Mouse (Mus musculus): Measurements from ENCODE around the gene Ndufa4l2. TPM values are rescaled to one million over a fixed set of nuclear protein-coding genes. Genes with fewer than 3 reads are reported as not detected.

Gene Ndufa4l2
- polyA plus RNA-seq, 1 experiment = 10.4 TPM

GRCm38 (mm10) chr10:127543916-127544315 is 29.1 kb downstream of the Ndufa4l2 start:
- no peak for DNase-seq
- H3K4me1 ChIP-seq (ENCODE audit: control insufficient read depth, insufficient read depth, low read length) = peaks cover 15% of the 10 kb centered on the region
- H3K27me3 ChIP-seq (ENCODE audit: control insufficient read depth, insufficient read depth, low read length) = no peaks in the 10 kb centered on the region
- no peak overlapping the region for H3K4me3 ChIP-seq (replicated peaks; ENCODE audit: insufficient read depth, low read depth, low read length)
- TF ChIP-seq POLR2A (IDR thresholded peaks at IDR 0.05; ENCODE audit: borderline replicate concordance, insufficient read depth, low read length) (no peak), CTCF (IDR thresholded peaks at IDR 0.05; ENCODE audit: borderline replicate concordance, insufficient read depth, low read depth, low read length) (no peak)
- no peak overlapping the region for H3K27ac ChIP-seq (ENCODE audit: insufficient read depth, low read length)
- 71% methylated on average over 3 of the region's 3 CpGs for WGBS

- WGBS = 90% methylated on average over 20 of the region's 20 CpGs
- Histone ChIP-seq H3K27ac (ENCODE audit: insufficient read depth, low read length) (no peak overlapping the region), H3K4me1 (ENCODE audit: control insufficient read depth, insufficient read depth, low read length) (peaks cover 15% of the 10 kb centered on the region), H3K4me3 (replicated peaks; ENCODE audit: insufficient read depth, low read depth, low read length) (no peak overlapping the region), H3K27me3 (ENCODE audit: control insufficient read depth, insufficient read depth, low read length) (no peaks in the 10 kb centered on the region)
- no peak for TF ChIP-seq POLR2A (IDR thresholded peaks at IDR 0.05; ENCODE audit: borderline replicate concordance, insufficient read depth, low read length)
- TF ChIP-seq CTCF (IDR thresholded peaks at IDR 0.05; ENCODE audit: borderline replicate concordance, insufficient read depth, low read depth, low read length) = no peak
- no peak for DNase-seq
Measured at GRCm38 (mm10) chr10:127544375-127544774, 29.6 kb downstream of the Ndufa4l2 start.

GRCm38 (mm10) chr10:127546505-127546904 is 31.7 kb downstream of the Ndufa4l2 start:
- Histone ChIP-seq H3K4me1 (ENCODE audit: control insufficient read depth, insufficient read depth, low read length) (peaks cover 15% of the 10 kb centered on the region), H3K27ac (ENCODE audit: insufficient read depth, low read length) (no peak overlapping the region), H3K27me3 (ENCODE audit: control insufficient read depth, insufficient read depth, low read length) (no peaks in the 10 kb centered on the region), H3K4me3 (replicated peaks; ENCODE audit: insufficient read depth, low read depth, low read length) (no peak overlapping the region)
- TF ChIP-seq POLR2A (IDR thresholded peaks at IDR 0.05; ENCODE audit: borderline replicate concordance, insufficient read depth, low read length) (no peak), CTCF (IDR thresholded peaks at IDR 0.05; ENCODE audit: borderline replicate concordance, insufficient read depth, low read depth, low read length) (peak; percentile 35; the same call in 1 of the 2 replicates)
- no peak for DNase-seq
- whole genome bisulfite sequencing = 85% methylated on average over 7 of the region's 7 CpGs

GRCm38 (mm10) chr10:127548236-127548635 is 33.5 kb downstream of the Ndufa4l2 start:
- 68% methylated on average over 15 of the region's 15 CpGs for WGBS
- DNase-seq = no peak
- H3K27me3 ChIP-seq (ENCODE audit: control insufficient read depth, insufficient read depth, low read length) = no peaks in the 10 kb centered on the region

GRCm38 (mm10) chr10:127549892-127550291 is 35.1 kb downstream of the Ndufa4l2 start:
- no peak overlapping the region for H3K4me3 ChIP-seq (replicated peaks; ENCODE audit: insufficient read depth, low read depth, low read length)
- no peak overlapping the region for H3K27ac ChIP-seq (ENCODE audit: insufficient read depth, low read length)
- DNase-seq = no peak
- H3K27me3 ChIP-seq (ENCODE audit: control insufficient read depth, insufficient read depth, low read length) = no peaks in the 10 kb centered on the region
- H3K4me1 ChIP-seq (ENCODE audit: control insufficient read depth, insufficient read depth, low read length) = no peaks in the 10 kb centered on the region; the same call in 1 of the 2 replicates
- 77% methylated on average over 17 of the region's 17 CpGs for WGBS
- TF ChIP-seq CTCF (IDR thresholded peaks at IDR 0.05; ENCODE audit: borderline replicate concordance, insufficient read depth, low read depth, low read length) (no peak), POLR2A (IDR thresholded peaks at IDR 0.05; ENCODE audit: borderline replicate concordance, insufficient read depth, low read length) (no peak)

More at GRCm38 (mm10) chr10:127548236-127548635, 33.5 kb downstream of the Ndufa4l2 start:
- H3K4me3 ChIP-seq (replicated peaks; ENCODE audit: insufficient read depth, low read depth, low read length) = no peak overlapping the region
- no peak for TF ChIP-seq POLR2A (IDR thresholded peaks at IDR 0.05; ENCODE audit: borderline replicate concordance, insufficient read depth, low read length)
- no peak for TF ChIP-seq CTCF (IDR thresholded peaks at IDR 0.05; ENCODE audit: borderline replicate concordance, insufficient read depth, low read depth, low read length)
- peaks cover 1% of the 10 kb centered on the region for H3K4me1 ChIP-seq (ENCODE audit: control insufficient read depth, insufficient read depth, low read length)
- no peak overlapping the region for H3K27ac ChIP-seq (ENCODE audit: insufficient read depth, low read length)

GRCm38 (mm10) chr10:127555703-127556102 is 40.9 kb downstream of the Ndufa4l2 start:
- TF ChIP-seq POLR2A (IDR thresholded peaks at IDR 0.05; ENCODE audit: borderline replicate concordance, insufficient read depth, low read length) (no peak), CTCF (IDR thresholded peaks at IDR 0.05; ENCODE audit: borderline replicate concordance, insufficient read depth, low read depth, low read length) (peak; percentile 86)
- WGBS = 60% methylated on average over 18 of the region's 18 CpGs
- Histone ChIP-seq H3K4me1 (ENCODE audit: control insufficient read depth, insufficient read depth, low read length) (no peaks in the 10 kb centered on the region; the same call in 1 of the 2 replicates), H3K4me3 (replicated peaks; ENCODE audit: insufficient read depth, low read depth, low read length) (no peak overlapping the region), H3K27me3 (ENCODE audit: control insufficient read depth, insufficient read depth, low read length) (no peaks in the 10 kb centered on the region), H3K27ac (ENCODE audit: insufficient read depth, low read length) (no peak overlapping the region)
- DNase-seq = peak; percentile 47 to 52

GRCm38 (mm10) chr10:127557397-127557796 is 42.6 kb downstream of the Ndufa4l2 start:
- peak; percentile 53; the same call in 1 of the 2 replicates for TF ChIP-seq CTCF (IDR thresholded peaks at IDR 0.05; ENCODE audit: borderline replicate concordance, insufficient read depth, low read depth, low read length)
- no peak for TF ChIP-seq POLR2A (IDR thresholded peaks at IDR 0.05; ENCODE audit: borderline replicate concordance, insufficient read depth, low read length)
- Histone ChIP-seq H3K27ac (ENCODE audit: insufficient read depth, low read length) (no peak overlapping the region), H3K4me3 (replicated peaks; ENCODE audit: insufficient read depth, low read depth, low read length) (no peak overlapping the region), H3K27me3 (ENCODE audit: control insufficient read depth, insufficient read depth, low read length) (no peaks in the 10 kb centered on the region), H3K4me1 (ENCODE audit: control insufficient read depth, insufficient read depth, low read length) (no peaks in the 10 kb centered on the region; the same call in 1 of the 2 replicates)
- 80% methylated on average over 13 of the region's 13 CpGs for WGBS
- DNase-seq = no peak

GRCm38 (mm10) chr10:127561145-127561544 is 46.4 kb downstream of the Ndufa4l2 start:
- H3K27ac ChIP-seq (ENCODE audit: insufficient read depth, low read length) = no peak overlapping the region
- peaks cover 4% of the 10 kb centered on the region for H3K4me1 ChIP-seq (ENCODE audit: control insufficient read depth, insufficient read depth, low read length)
- no peak overlapping the region for H3K4me3 ChIP-seq (replicated peaks; ENCODE audit: insufficient read depth, low read depth, low read length)
- no peak for TF ChIP-seq POLR2A (IDR thresholded peaks at IDR 0.05; ENCODE audit: borderline replicate concordance, insufficient read depth, low read length)
- TF ChIP-seq CTCF (IDR thresholded peaks at IDR 0.05; ENCODE audit: borderline replicate concordance, insufficient read depth, low read depth, low read length) = no peak
- H3K27me3 ChIP-seq (ENCODE audit: control insufficient read depth, insufficient read depth, low read length) = no peaks in the 10 kb centered on the region
- no peak for DNase-seq
